Mouse (Mus musculus): ENCODE measurements around the gene Csf2rb. TPM values are rescaled to one million over a fixed set of nuclear protein-coding genes. Genes with fewer than 3 reads are reported as not detected.
"Not testable (repeated sequence)": the region's sequence is repeated elsewhere in the genome, so short reads cannot be mapped to it uniquely, and the experiment has no call there.

Csf2rb gene
- polyA plus RNA-seq, 1 experiment from 2014 or later, result 2.1 TPM

DNA sequence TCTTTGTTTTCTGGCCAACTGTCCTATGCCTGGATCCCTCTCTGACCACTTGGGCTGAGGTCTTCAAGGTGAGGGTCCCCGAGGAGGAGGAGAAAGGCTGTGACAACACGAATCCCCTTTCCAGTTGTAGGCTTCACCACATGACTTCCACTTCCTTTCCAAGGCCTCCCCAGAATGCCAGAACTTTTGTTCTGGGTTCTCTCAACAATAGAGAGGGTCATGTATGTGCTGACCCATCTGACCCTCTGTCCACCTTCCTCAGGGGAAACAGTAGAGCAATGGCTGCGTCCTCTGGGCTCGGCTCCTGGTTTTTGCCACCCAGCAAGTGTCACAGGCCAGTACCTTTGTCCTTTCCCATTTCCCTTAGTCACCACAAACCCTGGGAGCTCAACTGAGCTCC, 14.6 kb upstream of the Csf2rb start:
- 72% methylated on average over 4 of the region's 4 CpGs for WGBS
- no peak for ATAC-seq (ENCODE audit: low FRiP score)
- no peaks in the 10 kb centered on the region for H3K36me3 ChIP-seq

DNA sequence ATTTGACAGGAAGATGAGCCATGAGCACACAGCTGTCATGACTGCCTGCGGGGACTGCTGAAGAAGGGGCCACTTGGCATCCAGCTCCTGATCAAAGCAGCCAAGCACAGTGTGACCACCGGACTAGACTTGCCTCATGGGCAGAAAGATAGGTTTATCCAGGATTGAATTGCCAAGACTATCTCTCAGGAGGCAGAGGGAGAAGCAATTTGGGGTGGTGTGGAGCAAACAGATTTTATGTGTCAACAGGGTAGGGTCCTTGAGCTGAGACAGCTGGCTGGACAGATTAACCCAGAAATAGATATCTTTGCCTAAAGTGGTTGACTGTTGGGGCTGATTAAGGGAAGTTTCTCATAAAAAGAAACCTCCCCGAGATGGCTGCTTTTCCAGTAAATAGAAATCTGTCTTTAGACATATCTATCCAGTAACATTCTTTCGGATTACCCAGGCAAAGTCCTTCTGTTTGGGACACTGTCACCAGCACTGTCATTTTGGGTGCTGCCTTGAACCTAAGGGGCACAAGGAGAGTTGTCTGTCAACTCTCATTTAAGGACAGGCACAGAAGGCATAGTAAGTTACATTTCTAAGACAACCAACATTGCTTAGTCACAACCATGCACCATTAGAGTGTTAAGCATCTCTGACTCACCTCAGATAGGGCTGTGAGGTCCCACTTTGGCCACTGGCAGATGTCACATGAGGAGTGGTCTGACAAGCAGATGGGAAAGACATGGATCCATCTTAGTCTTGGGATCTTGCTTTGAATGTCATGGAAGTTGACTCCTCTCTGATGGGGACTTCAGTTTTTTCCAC, 12.9 kb upstream of the Csf2rb start:
- not testable (repeated sequence) for H3K27me3 ChIP-seq; H3K36me3 ChIP-seq; ATAC-seq (ENCODE audit: low FRiP score); H3K9me3 ChIP-seq (replicated peaks); H3K4me2 ChIP-seq (replicated peaks); H3K4me1 ChIP-seq; H3K9ac ChIP-seq; H3K27ac ChIP-seq; H3K4me3 ChIP-seq
- 80% methylated on average over 4 of the region's 4 CpGs for WGBS

More for the DNA sequence above, 14.6 kb upstream of the Csf2rb start:
- no peak overlapping the region for H3K4me2 ChIP-seq (replicated peaks)
- no peak overlapping the region for H3K27ac ChIP-seq
- H3K9me3 ChIP-seq (replicated peaks), result no peaks in the 10 kb centered on the region
- no peak overlapping the region for H3K9ac ChIP-seq
- H3K4me3 ChIP-seq, result no peak overlapping the region
- 0 out of 2 replicates have a peak, but pooled peaks cover 2% of the 10 kb centered on the region for H3K4me1 ChIP-seq
- no peaks in the 10 kb centered on the region for H3K27me3 ChIP-seq

DNA sequence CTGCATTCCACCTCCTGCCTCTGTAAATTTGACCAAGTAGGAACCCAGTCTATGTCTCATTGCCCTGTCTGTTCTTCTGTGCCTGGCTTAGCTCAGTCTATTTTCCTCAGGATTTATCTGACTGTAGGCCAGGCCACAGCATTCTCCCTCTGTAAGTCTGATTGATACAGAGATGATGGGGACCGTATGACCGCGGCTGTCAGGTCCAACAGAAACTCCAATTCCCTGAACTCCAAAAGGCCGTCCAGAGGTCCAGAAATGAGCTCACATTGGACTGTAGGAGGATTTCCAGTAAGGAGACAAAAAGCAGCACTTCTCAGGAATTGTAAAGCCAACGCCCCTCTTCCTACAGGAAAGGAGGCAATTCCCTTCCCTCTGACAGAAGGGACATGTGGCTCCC, 11.9 kb upstream of the Csf2rb start:
- not testable (repeated sequence) for ATAC-seq (ENCODE audit: low FRiP score); H3K4me3 ChIP-seq; H3K9ac ChIP-seq; H3K4me2 ChIP-seq (replicated peaks); H3K27ac ChIP-seq; H3K9me3 ChIP-seq (replicated peaks); H3K4me1 ChIP-seq; H3K27me3 ChIP-seq; H3K36me3 ChIP-seq
- WGBS, result 88% methylated on average over 5 of the region's 5 CpGs

DNA sequence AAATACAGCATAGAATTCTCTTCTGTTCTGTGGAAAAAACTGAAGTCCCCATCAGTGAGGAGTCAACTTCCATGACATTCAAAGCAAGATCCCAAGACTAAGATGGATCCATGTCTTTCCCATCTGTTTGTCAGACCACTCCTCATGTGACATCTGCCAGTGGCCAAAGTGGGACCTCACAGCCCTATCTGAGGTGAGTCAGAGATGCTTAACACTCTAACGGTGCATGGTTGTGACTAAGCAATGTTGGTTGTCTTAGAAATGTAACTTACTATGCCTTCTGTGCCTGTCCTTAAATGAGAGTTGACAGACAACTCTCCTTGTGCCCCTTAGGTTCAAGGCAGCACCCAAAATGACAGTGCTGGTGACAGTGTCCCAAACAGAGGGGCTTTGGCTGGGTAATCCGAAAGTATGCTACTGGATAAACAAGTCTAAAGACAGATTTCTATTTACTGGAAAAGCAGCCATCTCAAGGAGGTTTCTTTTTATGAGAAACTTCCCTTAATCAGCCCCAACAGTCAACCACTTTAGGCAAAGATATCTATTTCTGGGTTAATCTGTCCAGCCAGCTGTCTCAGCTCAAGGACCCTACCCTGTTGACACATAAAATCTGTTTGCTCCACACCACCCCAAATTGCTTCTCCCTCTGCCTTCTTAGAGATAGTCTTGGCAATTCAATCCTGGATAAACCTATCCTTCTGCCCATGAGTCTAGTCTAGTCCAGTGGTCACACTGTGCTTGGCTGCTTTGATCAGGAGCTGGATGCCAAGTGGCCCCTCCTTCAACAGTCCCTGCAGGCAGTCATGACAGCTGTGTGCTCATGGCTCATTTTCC, 7.0 kb upstream of the Csf2rb start:
- H3K9ac ChIP-seq; H3K4me2 ChIP-seq (replicated peaks): not testable (repeated sequence)

DNA sequence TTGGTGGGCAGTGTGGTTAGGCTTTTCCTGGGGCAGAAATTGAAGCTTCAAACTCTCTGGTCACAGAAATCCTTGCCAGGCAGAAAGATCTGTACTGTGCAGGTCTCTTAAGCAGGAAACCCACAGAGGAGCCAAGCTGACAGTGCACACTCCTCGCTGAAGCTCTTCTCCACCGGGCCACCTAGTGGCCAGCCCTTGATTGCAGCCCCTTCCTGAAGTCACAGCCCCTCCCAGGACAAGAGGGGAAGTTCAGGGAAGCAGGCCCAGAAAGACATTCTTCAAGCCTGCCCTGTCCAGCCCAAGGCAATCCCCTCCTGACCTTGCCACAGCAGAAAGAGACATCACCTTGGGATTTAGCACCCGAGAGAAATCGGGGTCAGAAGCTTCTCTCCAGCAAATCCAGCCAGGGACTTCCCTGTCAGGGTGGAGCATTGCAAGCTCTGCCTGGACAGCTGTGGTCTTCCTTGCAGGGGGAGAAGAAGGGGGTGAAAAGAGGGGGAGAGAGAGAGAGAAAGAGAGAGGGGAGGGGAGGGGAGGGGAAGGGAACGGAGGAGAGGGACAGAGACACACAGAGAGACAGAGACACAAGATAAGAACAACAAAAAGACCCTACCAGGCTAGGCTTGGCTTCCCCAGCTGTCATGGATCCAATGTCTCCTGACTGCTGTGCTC, 4.6 kb upstream of the Csf2rb start:
- H3K9me3 ChIP-seq (replicated peaks), result no peaks in the 10 kb centered on the region
- no peaks in the 10 kb centered on the region; the same call in 1 of the 2 replicates for H3K4me1 ChIP-seq
- no peak overlapping the region for H3K9ac ChIP-seq
- ATAC-seq (ENCODE audit: low FRiP score), result no peak
- H3K36me3 ChIP-seq, result no peaks in the 10 kb centered on the region
- no peaks in the 10 kb centered on the region for H3K27me3 ChIP-seq
- WGBS, result 21% methylated on average over 5 of the region's 5 CpGs
- no peak overlapping the region for H3K4me3 ChIP-seq
- H3K27ac ChIP-seq, result no peak overlapping the region
- H3K4me2 ChIP-seq (replicated peaks), result no peak overlapping the region

More for the DNA sequence above, 7.0 kb upstream of the Csf2rb start:
- not testable (repeated sequence) for ATAC-seq (ENCODE audit: low FRiP score); H3K4me3 ChIP-seq; H3K4me1 ChIP-seq; H3K27ac ChIP-seq; H3K36me3 ChIP-seq; H3K9me3 ChIP-seq (replicated peaks); H3K27me3 ChIP-seq
- 73% methylated on average over 2 of the region's 2 CpGs for WGBS

DNA sequence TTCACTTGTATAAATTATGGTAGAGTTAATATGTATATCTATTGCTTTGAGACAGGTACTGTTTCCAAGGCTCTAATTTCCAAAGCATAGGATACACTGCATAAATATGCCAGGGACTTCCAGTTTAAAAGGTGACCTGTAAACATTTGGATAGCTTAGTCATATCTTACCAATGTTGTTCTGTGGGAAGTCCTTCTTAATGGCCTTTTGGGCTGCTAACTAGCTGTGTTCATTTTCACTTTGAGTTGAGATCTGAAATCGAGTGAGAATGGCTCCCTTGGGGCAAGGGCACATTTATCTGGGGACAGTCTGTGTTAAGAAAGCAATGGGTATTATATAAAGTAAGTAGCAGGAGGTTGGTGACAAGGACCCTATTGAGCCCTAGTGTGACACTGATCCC, 2.2 kb upstream of the Csf2rb start:
- Histone ChIP-seq H3K9me3 (replicated peaks) (no peaks in the 10 kb centered on the region), H3K4me3 (no peak overlapping the region), H3K27ac (no peak overlapping the region), H3K4me2 (replicated peaks) (no peak overlapping the region), H3K36me3 (no peaks in the 10 kb centered on the region), H3K4me1 (no peaks in the 10 kb centered on the region; the same call in 1 of the 2 replicates), H3K9ac (no peak overlapping the region), H3K27me3 (no peaks in the 10 kb centered on the region)
- WGBS, result 78% methylated on average over 1 of the region's 1 CpGs
- ATAC-seq (ENCODE audit: low FRiP score), result no peak

DNA sequence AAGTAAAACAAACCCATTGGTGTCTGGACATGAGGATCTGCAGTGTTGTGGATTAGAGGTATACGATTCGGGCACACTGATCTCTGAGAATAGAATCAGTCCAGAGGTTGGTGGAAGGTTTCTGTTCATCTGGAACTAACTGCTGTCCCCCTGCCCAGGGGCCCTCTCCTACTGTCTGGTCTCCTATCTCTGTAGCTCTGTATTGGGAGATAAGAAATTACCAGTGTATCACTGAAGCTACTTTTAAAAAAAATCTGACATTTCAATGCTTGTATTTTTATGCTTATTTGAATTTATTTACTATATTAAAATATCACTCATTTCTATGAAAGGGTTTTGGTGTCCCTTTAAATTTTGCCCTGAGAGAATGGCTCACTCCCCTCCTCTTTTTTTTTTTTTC, 1.3 kb upstream of the Csf2rb start:
- Histone ChIP-seq H3K4me1 (peaks cover 3% of the 10 kb centered on the region; the same call in 1 of the 2 replicates), H3K27me3 (no peaks in the 10 kb centered on the region), H3K4me2 (replicated peaks) (no peak overlapping the region), H3K9me3 (replicated peaks) (no peaks in the 10 kb centered on the region), H3K4me3 (no peak overlapping the region), H3K27ac (no peak overlapping the region), H3K9ac (no peak overlapping the region), H3K36me3 (no peaks in the 10 kb centered on the region)
- no peak for ATAC-seq (ENCODE audit: low FRiP score)
- 94% methylated on average over 2 of the region's 2 CpGs for WGBS

DNA sequence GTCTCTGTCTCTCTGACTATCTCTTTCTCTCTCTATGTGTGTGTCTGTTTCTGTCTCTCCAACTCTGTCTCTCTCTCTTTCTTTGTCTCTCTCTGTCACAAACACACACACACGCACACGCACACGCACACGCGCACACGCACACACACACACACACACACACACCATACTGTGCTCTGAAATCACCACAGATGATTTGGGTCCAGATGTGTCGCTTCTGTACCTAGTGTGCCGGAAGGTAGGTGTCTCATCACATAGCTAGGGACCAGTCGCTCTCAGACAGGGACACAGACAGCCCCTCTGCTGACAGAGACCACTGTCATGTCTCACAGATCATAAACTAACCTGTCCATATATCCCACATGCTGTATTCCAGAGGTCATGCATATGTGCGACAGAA, 1.2 kb downstream of the Csf2rb start:
- no peak for ATAC-seq (ENCODE audit: low FRiP score)
- Histone ChIP-seq H3K36me3 (no peaks in the 10 kb centered on the region), H3K9ac (no peak overlapping the region), H3K9me3 (replicated peaks) (no peaks in the 10 kb centered on the region), H3K4me2 (replicated peaks) (no peak overlapping the region), H3K4me1 (0 out of 2 replicates have a peak, but pooled peaks cover 3% of the 10 kb centered on the region), H3K27ac (no peak overlapping the region), H3K4me3 (no peak overlapping the region), H3K27me3 (no peaks in the 10 kb centered on the region)
- 91% methylated on average over 10 of the region's 10 CpGs for WGBS

DNA sequence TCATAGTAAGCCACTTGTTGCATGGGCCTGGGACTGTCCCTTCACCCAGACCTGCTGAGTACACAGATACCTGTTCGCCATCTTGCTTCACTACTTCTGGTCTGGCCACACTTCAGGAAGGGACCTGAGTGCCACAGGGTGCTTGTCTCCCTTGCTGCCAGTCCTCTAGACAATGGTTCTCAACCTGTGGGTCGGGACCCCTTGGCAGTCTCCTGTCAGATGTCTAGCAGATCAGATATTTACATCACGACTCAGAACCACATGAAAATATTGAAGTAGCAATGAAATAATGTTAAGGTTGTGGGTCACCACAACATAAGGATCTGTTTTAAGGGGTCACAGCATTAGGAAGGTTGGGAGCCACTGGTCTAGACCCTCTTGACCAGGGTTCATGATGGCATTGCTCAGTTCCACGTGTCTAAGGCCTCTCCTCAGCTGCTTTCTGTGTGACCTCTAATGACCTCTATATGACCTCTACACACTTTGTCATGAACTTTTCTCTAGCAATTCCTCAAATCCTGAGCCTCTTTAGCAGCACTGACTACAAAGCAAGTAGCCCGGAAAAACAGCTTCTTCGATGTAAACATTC, 2.3 kb downstream of the Csf2rb start:
- not testable (repeated sequence) for H3K9ac ChIP-seq; H3K27ac ChIP-seq; H3K4me3 ChIP-seq; H3K27me3 ChIP-seq; H3K36me3 ChIP-seq; H3K4me1 ChIP-seq; H3K4me2 ChIP-seq (replicated peaks); ATAC-seq (ENCODE audit: low FRiP score); H3K9me3 ChIP-seq (replicated peaks)
- 82% methylated on average over 6 of the region's 6 CpGs for WGBS

DNA sequence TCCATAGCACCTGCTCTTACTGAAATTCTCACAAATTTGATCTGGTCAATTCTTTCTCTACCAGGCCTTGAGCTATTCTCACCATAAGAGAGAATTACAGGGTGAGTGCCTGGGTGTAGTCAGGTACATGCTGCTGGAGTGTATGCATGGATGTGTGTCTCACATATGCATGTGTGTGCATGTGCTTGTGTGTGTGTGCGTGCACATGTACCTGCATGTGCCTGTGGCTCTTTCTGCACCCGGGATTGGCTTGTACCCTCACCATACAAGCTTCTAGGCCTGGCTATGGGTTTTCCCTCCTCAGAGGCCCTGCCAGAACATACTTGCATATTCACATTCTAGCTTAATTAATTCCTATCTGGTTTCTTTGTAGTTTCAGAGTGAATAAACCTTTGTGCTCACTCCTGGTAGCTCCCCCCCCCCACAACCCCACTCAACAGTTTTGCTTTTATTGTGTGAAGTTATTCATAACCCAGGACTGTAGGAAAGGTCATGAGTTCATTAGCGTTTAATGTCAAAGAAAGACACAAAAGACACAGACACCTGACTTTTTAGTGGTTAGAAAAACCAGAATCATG, 3.1 kb downstream of the Csf2rb start:
- Histone ChIP-seq H3K4me2 (replicated peaks) (no peak overlapping the region), H3K27ac (no peak overlapping the region), H3K36me3 (no peaks in the 10 kb centered on the region), H3K9me3 (replicated peaks) (no peaks in the 10 kb centered on the region), H3K9ac (no peak overlapping the region), H3K4me1 (0 out of 2 replicates have a peak, but pooled peaks cover 3% of the 10 kb centered on the region), H3K27me3 (no peaks in the 10 kb centered on the region), H3K4me3 (no peak overlapping the region)
- WGBS, result 59% methylated on average over 3 of the region's 3 CpGs
- no peak for ATAC-seq (ENCODE audit: low FRiP score)

DNA sequence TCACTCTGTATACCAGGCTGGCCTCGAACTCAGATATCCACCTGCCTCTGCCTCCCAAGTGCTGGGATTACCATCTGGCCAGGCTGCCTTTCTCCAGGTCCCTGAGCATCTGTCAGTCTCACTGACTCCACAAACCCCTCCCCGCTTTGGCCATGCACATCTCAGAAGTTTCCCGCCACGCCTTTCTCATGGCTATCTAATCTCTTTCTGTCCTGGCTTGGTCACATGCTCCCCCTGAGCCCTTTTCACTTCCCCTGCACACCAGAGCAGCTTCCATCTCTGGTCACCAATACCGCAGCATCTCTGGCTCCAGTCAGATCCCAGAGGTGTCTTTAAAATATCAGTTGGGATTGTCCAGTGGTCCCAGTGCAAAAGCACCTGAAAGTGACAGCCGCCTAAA, 4.4 kb downstream of the Csf2rb start:
- not testable (repeated sequence) for H3K4me1 ChIP-seq; H3K27ac ChIP-seq; H3K27me3 ChIP-seq; H3K9ac ChIP-seq; H3K9me3 ChIP-seq (replicated peaks); H3K4me3 ChIP-seq; H3K36me3 ChIP-seq; H3K4me2 ChIP-seq (replicated peaks); ATAC-seq (ENCODE audit: low FRiP score)
- WGBS, result 77% methylated on average over 6 of the region's 6 CpGs

DNA sequence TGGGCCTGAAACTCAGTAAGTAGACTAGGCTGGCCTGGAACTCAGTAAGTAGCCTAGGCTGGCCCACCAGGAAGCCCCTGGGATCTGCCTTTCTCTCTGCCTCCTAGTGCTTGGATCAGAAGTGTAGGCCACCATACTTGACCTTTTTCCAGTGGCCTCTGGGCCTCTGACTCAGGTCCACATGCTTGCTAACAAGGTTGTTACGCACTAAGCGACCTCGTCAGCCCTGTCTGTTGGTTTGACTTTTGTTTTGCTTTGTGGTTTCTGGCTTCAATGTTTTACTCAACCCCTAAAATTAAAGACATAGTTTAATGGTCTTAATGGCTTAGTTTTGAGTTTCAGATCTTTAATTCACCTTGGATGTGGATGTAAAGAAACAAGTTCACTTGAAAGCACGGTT, 5.2 kb downstream of the Csf2rb start:
- H3K4me2 ChIP-seq (replicated peaks), result no peak overlapping the region
- 0 out of 2 replicates have a peak, but pooled peaks cover 3% of the 10 kb centered on the region for H3K4me1 ChIP-seq
- H3K9ac ChIP-seq, result no peak overlapping the region
- no peak overlapping the region for H3K27ac ChIP-seq
- WGBS, result 90% methylated on average over 4 of the region's 4 CpGs
- H3K27me3 ChIP-seq, result no peaks in the 10 kb centered on the region
- H3K4me3 ChIP-seq, result no peak overlapping the region
- H3K36me3 ChIP-seq, result no peaks in the 10 kb centered on the region
- H3K9me3 ChIP-seq (replicated peaks), result no peaks in the 10 kb centered on the region
- ATAC-seq (ENCODE audit: low FRiP score), result no peak

All from hindbrain, embryonic 12.5 days (tissue).